Mouse (Mus musculus) C2C12 (cell line): ENCODE data around the gene Etnk2.

Source experiments
- CEBPB ChIP-seq: IDR thresholded peaks from one replicate; pipeline ENCODE4 v1.6.1; 2011; ENCODE audit warnings: low read depth, mild to moderate bottlenecking, control low read depth, moderate library complexity
- CTCF ChIP-seq: IDR thresholded peaks from one replicate; pipeline ENCODE4 v1.5.1; 2011; ENCODE audit not compliant: control insufficient read depth, insufficient read depth, insufficient read length
- FOSL1 ChIP-seq: IDR thresholded peaks from one replicate; pipeline ENCODE4 v1.8.0; 2011; ENCODE audit warnings: mild to moderate bottlenecking, low read length; ENCODE audit not compliant: poor library complexity, insufficient read depth, severe bottlenecking
- MAX ChIP-seq: IDR thresholded peaks from one replicate; pipeline ENCODE4 v1.6.1; 2011; ENCODE audit warnings: mild to moderate bottlenecking, control low read depth
- MYOG ChIP-seq: IDR thresholded peaks from one replicate; pipeline ENCODE4 v1.6.1; 2011; ENCODE audit not compliant: control insufficient read depth, insufficient read length; ENCODE audit errors: extremely low read depth
- USF1 ChIP-seq: IDR thresholded peaks from one replicate; pipeline ENCODE4 v1.6.1; 2011; ENCODE audit warnings: low read depth, mild to moderate bottlenecking, control low read depth, moderate library complexity

DNA sequence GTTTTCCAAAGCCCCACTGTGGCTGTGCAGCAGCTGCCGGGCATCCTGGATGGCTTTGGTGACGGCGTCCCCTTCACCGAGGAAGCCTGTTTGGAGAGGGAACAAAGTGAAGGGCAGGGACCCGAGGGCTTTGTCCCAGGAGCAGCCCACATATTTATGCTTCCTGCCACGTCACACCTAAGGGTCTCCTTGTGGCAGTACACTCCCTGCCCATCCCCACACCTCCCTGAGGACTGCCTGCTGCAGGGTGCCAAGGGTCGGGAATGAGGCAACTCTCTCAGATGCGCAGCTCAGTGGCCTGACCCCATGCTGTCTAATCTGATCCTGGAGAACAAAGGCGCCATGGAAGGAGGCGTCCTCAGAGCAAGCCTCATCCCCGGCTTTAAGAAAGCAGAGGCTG, 22.8 kb downstream of the Etnk2 start:
- TF ChIP-seq CEBPB (no peak), CTCF (no peak), MAX (no peak), FOSL1 (no peak), USF1 (no peak), MYOG (no peak)
